Mouse (Mus musculus) neural tube, embryonic 10.5 days (tissue): ENCODE data around the gene Vps13d.

ENCODE experiments used
- DNase-seq: peaks from one replicate; pipeline ENCODE4 v3.0.0-alpha.2; 2017; ENCODE audit warnings: low spot score; ENCODE audit errors: extremely low spot score

The Vps13d gene

GRCm38 (mm10) chr4:144947738-144948390 is 246.9 kb downstream of the Vps13d start:
- no peak for DNase-seq

- DNase-seq = no peak
These were observed 251.5 kb downstream of the Vps13d start for GRCm38 (mm10) chr4:144943273-144943672.

- DNase-seq = no peak
These were observed 252.4 kb downstream of the Vps13d start for GRCm38 (mm10) chr4:144942433-144942832.

GRCm38 (mm10) chr4:144940796-144941462 is 253.9 kb downstream of the Vps13d start:
- no peak for DNase-seq

- DNase-seq = no peak
These were observed 254.9 kb downstream of the Vps13d start for GRCm38 (mm10) chr4:144939847-144940411.

GRCm38 (mm10) chr4:144936563-144937154 is 258.1 kb downstream of the Vps13d start:
- DNase-seq = no peak

- DNase-seq = no peak
These were observed 260.3 kb downstream of the Vps13d start for GRCm38 (mm10) chr4:144934501-144934900.

- DNase-seq = no peak
These were observed 263.6 kb downstream of the Vps13d start for GRCm38 (mm10) chr4:144931167-144931566.

GRCm38 (mm10) chr4:144930366-144930765 is 264.4 kb downstream of the Vps13d start:
- DNase-seq = no peak

GRCm38 (mm10) chr4:144929811-144930221 is 265.0 kb downstream of the Vps13d start:
- DNase-seq = no peak

GRCm38 (mm10) chr4:144928693-144929436 is 265.9 kb downstream of the Vps13d start:
- no peak for DNase-seq
